Mouse (Mus musculus) E14TG2a.4 (cell line): Measurements from ENCODE around the gene Trim65.

Experiments
- CTCF ChIP-seq: conservative IDR thresholded peaks from 2 replicates; pipeline ENCODE4 v1.5.1; 2014; ENCODE audit warnings: low read length
- NANOG ChIP-seq: IDR thresholded peaks from 2 replicates; pipeline ENCODE4 v1.6.1; 2014; ENCODE audit warnings: borderline replicate concordance, low read length, mixed read lengths
- POU5F1 ChIP-seq: IDR thresholded peaks from 2 replicates; pipeline ENCODE4 v1.6.1; 2014; ENCODE audit warnings: low read length, borderline replicate concordance

GRCm38 (mm10) chr11:116117819-116118218, 13.1 kb downstream of the Trim65 start:
- peak; percentile 82 for TF ChIP-seq CTCF
- no peak for TF ChIP-seq NANOG
- TF ChIP-seq POU5F1 = no peak
